Mouse (Mus musculus) small intestine, adult 2 months (tissue): ENCODE measurements around the gene Syt5. TPM values are rescaled to one million over a fixed set of nuclear protein-coding genes. Genes with fewer than 3 reads are reported as not detected.
"Not testable (repeated sequence)": the region's sequence is repeated elsewhere in the genome, so short reads cannot be mapped to it uniquely, and the experiment has no call there.

Experiments used
- H3K27ac ChIP-seq: fragments of 200-500 bp; 2 replicates; pipeline ENCODE4 v1.5.1; 2012; ENCODE audit warnings: low read depth, low read length, control low read depth, inconsistent platforms; ENCODE audit not compliant: insufficient read depth
- H3K27me3 ChIP-seq: fragments of 200-500 bp; 2 replicates; pipeline ENCODE4 v1.6.1; 2012; ENCODE audit warnings: mild to moderate bottlenecking, moderate library complexity, low read length, inconsistent platforms; ENCODE audit not compliant: control insufficient read depth, insufficient read depth
- H3K36me3 ChIP-seq: fragments of 200-500 bp; 2 replicates; pipeline ENCODE4 v1.6.1; 2012; ENCODE audit warnings: mild to moderate bottlenecking, low read length, control low read depth, inconsistent platforms; ENCODE audit not compliant: control insufficient read depth, insufficient read depth
- H3K4me1 ChIP-seq: fragments of 200-500 bp; 2 replicates; pipeline ENCODE4 v1.6.1; 2012; ENCODE audit warnings: low read length, inconsistent platforms, mixed read lengths; ENCODE audit not compliant: control insufficient read depth, insufficient read depth, insufficient read length
- H3K4me3 ChIP-seq: fragments of 200-500 bp; 2 replicates; pipeline ENCODE4 v1.5.1; 2012; ENCODE audit warnings: low read depth, mild to moderate bottlenecking, control low read depth, inconsistent platforms, low read length, moderate library complexity
- CTCF ChIP-seq: fragments of 200-500 bp; IDR thresholded peaks from 2 replicates; pipeline ENCODE4 v1.5.1; 2012; ENCODE audit warnings: low read depth, mild to moderate bottlenecking, control low read depth, inconsistent platforms, low read length, moderate library complexity, mixed read lengths; ENCODE audit not compliant: insufficient replicate concordance, insufficient read length; ENCODE audit errors: extremely low read depth
- POLR2A ChIP-seq: fragments of 200-500 bp; IDR thresholded peaks from 2 replicates; pipeline ENCODE4 v1.6.1; 2012; ENCODE audit warnings: low read depth, mild to moderate bottlenecking, control low read depth, inconsistent platforms, low read length, moderate library complexity
- WGBS: fragments of 180-500 bp; shearing (Covaris S2); methylation state at CpG from one replicate; pipeline ENCODE4 v1.1.7; 2018; 5-methylcytosine and 5-hydroxymethylcytosine counted together
- polyA plus RNA-seq: library from polyadenylated mRNA; depleted of rRNA; stranded (reverse); fragments of >200 nt; gene quantifications from 2 replicates; pipeline ENCODE4 v1.2.3, GENCODE M21; 2012

The Syt5 gene
- polyA plus RNA-seq, 1 experiment, result 9.4 TPM

- Histone ChIP-seq H3K36me3 (no peaks in the 10 kb centered on the region), H3K27ac (no peak overlapping the region), H3K4me1 (peaks cover 8% of the 10 kb centered on the region), H3K27me3 (no peaks in the 10 kb centered on the region), H3K4me3 (peak overlapping the region; percentile 7; the same call in 1 of the 2 replicates)
- TF ChIP-seq POLR2A (no peak), CTCF (no peak)
- WGBS, result 84% methylated on average over 18 of the region's 18 CpGs
These were observed 20.0 kb downstream of the Syt5 start for GRCm38 (mm10) chr7:4527302-4527689.

DNA sequence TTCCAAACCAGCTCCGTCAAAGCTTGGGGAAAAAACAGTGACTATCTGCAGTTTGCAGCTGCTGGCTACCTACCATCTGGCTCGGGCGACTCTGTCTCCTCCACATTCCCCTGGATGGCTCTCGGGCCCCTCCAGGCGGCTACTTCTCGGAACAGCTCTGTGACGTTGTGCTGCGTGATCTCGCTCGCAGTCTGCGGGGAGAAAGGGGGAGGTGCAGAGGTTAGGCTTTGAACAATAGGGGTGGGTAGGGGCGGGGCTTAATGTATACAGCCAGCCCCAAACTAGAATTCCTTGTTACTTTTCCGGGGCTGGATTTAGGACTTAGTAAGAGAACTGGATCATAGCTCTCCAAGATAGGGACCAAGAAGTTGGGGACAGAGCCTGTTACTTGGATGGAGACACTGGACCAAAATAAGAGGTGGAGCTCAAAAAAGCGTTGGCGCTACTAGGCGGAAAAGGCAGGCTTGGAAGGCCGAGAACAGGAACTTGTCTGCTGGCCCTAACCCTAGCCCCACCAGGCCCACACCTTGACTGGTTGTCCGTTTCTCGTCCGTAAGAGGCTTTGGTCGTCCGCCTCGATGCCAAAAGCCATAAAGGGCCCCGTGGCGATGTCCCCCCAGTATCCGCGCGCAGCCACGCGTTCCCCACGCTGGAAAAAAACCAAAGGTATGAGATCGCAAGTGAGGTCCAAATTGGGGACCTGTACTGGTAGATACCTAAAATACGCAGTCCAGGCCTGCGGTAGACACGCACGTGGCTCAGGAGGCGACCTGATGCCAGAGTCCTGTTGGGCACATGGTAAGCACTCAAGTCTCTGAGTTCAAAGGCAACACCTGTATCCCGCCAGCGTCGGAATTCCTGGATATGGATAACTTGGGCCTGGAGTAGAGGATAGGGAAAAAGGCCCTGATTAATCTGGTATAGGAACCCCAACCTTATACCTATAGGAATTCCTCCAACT is 20.7 kb downstream of the Syt5 start:
- WGBS, result 26% methylated on average over 40 of the region's 40 CpGs
- H3K27ac ChIP-seq, result peak overlapping the region; percentile 27; the same call in 1 of the 2 replicates
- H3K4me1 ChIP-seq, result peaks cover 6% of the 10 kb centered on the region; the same call in 1 of the 2 replicates

GRCm38 (mm10) chr7:4524212-4524922 is 23.0 kb downstream of the Syt5 start, which contains the start of gene Tnni3:
Gene Tnni3 (minus strand): TSS chr7:4524229.
- not testable (repeated sequence) for H3K4me1 ChIP-seq, H3K4me3 ChIP-seq, H3K27me3 ChIP-seq, H3K27ac ChIP-seq, H3K36me3 ChIP-seq
- WGBS, result 53% methylated on average over 15 of the region's 15 CpGs
- peak; percentile 56; the same call in 1 of the 2 replicates for TF ChIP-seq CTCF

More for the DNA sequence above, 20.7 kb downstream of the Syt5 start:
- TF ChIP-seq POLR2A, result no peak
- TF ChIP-seq CTCF, result peak; percentile 74
- no peaks in the 10 kb centered on the region for H3K36me3 ChIP-seq
- peaks cover 3% of the 10 kb centered on the region for H3K27me3 ChIP-seq
- H3K4me3 ChIP-seq, result peak overlapping the region; percentile 55

DNA sequence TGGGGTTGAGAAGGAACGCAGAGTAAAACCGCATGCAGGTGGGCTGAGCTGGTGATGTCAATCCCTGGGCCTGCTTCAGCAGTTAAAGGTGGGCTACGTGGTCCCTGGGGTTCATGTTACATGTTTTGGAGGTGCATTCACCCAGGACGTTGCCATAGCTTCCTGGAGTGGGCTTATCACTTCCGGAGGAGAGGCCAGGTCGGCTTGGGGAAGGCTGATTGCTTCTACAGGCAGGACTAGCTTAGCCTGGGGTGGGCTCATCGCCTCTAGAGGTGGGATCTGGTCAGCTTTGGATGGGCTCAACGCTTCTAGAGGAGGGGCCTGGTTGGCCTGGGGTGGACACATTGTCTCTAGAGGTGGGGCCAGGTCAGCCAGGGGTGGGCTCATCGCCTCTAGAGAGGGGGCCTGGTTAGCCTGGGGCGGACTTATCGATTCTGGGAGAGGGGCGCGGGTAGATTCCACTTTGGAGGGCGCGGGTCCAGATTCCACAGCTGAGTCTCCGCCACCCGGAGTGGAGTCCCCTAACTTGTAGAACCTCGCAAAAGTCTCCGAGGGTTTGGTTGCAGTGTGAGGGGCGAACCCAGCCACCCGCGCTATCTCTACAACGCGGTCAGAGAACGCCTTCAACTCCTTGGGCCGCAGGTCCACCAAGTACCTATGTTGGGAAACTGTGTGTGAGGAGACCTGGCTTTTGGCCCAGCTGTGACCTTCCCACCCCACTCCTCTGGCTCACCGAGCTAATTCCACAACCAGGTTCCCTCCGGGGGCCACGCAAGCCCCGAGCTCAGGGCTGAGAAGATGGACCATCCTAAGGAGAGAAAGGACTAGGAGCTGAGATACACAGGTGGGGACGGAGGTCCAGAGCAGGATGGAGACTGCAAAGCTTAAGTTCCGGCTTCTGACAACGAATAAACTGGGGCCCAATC is 23.9 kb downstream of the Syt5 start:
- TF ChIP-seq POLR2A (no peak), CTCF (no peak)
- 88% methylated on average over 33 of the region's 33 CpGs for WGBS
- Histone ChIP-seq H3K4me3 (no peak overlapping the region), H3K27me3 (peaks cover 7% of the 10 kb centered on the region), H3K27ac (no peak overlapping the region), H3K36me3 (no peaks in the 10 kb centered on the region), H3K4me1 (peaks cover 2% of the 10 kb centered on the region; the same call in 1 of the 2 replicates)

DNA sequence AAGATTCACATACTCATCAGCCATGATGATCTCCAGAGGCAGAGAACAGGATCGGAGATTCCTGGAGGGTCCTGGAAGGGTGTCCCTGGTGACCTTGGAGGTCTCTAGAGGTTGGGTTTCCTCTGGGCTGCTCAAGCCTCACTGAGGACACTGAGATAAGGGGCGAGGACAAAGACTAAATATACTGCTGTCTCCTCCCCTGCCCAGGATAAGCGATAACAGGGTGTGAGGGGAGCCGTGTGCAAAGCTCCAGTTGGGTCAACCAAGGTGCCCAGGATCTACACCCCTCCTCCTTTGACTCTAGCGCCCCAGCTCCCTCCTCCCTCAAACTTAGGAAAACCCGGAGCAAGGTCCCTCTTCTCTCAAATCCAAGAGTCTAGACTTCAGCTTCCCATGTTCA is 25.0 kb downstream of the Syt5 start:
- H3K27ac ChIP-seq, result no peak overlapping the region
- no peak overlapping the region for H3K4me3 ChIP-seq
- peaks cover 7% of the 10 kb centered on the region for H3K27me3 ChIP-seq
- peaks cover 2% of the 10 kb centered on the region; the same call in 1 of the 2 replicates for H3K4me1 ChIP-seq
- WGBS, result 42% methylated on average over 6 of the region's 6 CpGs
- no peak for TF ChIP-seq POLR2A
- no peak for TF ChIP-seq CTCF
- no peaks in the 10 kb centered on the region for H3K36me3 ChIP-seq

GRCm38 (mm10) chr7:4521231-4522003 is 25.9 kb downstream of the Syt5 start:
- Histone ChIP-seq H3K27ac (no peak overlapping the region), H3K27me3 (peaks cover 7% of the 10 kb centered on the region), H3K4me1 (no peaks in the 10 kb centered on the region), H3K4me3 (no peak overlapping the region), H3K36me3 (no peaks in the 10 kb centered on the region)
- WGBS, result 32% methylated on average over 32 of the region's 32 CpGs
- no peak for TF ChIP-seq CTCF
- TF ChIP-seq POLR2A, result no peak
